Mouse (Mus musculus): ENCODE results near the gene Dpp3. TPM values are rescaled to one million over a fixed set of nuclear protein-coding genes. Genes with fewer than 3 reads are reported as not detected.
"Not testable (repeated sequence)": the region's sequence is repeated elsewhere in the genome, so short reads cannot be mapped to it uniquely, and the experiment has no call there.

Gene Dpp3
- total RNA-seq, 2 experiments from 2014 or later, result 15.6 to 18.2 TPM

DNA sequence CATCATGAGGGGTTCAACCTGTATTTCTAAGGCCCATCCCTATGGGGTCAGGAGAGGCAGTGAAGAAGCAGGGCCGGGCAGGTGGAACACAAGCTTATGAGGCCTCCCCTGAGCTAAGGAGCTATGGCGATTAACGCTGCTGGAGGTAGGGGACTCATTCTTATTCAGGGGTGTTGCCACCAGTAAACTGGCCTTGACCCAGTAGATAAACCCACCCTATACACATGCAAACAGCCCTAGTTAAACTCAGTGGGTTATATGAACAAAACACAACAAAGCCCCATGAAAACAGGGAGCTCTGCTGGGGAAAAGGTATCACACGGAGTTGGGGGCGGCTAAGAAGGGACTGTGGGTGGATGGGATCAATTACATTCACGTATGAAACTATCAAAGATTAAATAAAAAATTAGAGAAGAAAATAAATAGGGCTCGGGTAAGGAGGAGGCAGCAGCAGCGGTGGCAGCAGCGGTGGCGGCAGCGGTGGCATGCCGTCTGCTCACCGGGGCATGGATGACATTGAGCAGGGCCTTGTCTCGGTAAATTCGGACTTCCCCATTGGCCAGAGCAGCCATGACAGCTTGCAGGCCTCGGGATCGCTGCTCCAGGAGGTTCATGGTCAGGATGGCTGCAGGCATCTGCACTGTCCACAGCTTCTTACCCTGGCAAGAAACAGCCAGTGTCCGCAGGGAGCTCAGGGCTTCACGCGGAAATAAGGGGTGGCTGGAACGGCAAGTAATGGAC lies 31.1 kb downstream of the Dpp3 start:
- DNase-seq, result no peak

DNA sequence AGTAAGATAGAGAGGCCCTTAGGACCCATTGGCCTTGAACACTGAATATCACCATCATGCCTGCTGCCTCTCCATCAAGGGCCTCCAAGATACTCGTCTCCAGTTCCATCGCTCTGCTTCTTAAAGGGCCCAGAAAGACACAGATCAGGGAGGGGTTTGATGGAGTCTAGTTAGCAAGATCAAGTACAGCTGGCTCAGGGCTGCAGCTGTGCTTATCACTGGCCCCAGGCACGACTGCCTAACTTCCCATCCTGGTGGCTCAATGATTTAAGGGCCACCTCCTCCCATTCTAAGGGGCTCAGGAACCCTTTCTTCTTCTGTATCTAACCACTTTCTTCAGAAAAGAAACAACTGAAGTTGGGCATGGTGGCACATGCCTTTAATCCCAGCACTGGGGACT lies 36.3 kb downstream of the Dpp3 start:
- DNase-seq, result no peak

DNA sequence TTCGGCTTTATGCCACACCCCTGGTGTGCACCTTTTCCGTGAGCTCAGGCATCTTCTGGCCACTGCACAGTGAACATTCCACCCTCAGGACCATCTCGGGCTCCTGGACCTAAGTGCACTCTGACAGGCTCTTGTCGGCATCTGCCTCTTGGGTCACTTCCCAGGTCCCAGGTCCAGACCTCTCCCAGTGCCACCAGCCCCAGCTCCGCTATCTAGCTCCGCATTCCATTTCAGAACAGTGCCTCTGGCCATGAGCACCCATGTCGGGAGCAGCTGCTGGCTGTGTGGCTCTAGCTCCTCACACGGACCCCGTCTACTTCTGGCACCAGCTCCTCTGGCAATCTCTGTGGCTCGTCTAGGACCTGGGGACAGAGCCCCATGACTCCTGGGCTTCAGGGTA lies 38.3 kb downstream of the Dpp3 start:
- peak in 1 of 2 experiments; percentile 21 for DNase-seq

DNA sequence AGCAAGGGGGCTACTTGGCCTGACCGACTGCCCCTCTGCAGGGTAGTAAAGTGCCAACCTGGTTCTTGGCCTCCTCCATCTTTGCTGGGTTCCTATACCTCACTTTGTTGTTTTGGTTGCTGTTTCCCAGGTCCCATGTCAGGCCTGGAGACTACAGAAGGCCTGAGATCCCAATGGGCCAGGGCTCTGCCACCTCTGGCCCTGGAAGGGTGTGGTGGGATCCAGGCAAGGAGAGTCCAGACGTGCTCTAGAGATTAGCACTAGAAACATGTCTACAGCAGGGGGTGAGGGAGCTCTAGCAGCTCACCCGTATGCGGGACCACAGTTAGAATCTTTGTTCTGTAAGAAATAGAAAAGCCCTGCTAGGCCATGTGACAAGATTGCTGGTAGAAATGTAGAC lies 44.1 kb downstream of the Dpp3 start:
- DNase-seq, result no peak

DNA sequence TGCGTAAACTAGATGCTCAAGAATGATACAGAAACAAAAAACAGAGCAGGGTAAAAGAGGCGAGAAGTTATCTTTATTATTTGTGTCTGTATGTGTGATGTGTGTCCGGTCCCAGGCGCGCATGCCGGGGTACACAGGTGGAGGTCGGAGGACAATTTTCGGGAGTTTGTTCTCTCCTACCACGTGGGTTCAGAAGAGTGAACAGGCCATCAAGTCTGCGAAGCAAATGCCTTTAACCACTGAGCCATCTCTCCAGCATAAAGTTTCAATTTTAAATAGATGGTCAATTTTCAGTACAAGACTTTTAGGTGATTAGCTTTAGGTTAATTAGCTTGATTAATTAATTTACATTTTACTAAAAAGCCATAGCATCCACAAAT lies 48.8 kb downstream of the Dpp3 start:
- no peak for DNase-seq

DNA sequence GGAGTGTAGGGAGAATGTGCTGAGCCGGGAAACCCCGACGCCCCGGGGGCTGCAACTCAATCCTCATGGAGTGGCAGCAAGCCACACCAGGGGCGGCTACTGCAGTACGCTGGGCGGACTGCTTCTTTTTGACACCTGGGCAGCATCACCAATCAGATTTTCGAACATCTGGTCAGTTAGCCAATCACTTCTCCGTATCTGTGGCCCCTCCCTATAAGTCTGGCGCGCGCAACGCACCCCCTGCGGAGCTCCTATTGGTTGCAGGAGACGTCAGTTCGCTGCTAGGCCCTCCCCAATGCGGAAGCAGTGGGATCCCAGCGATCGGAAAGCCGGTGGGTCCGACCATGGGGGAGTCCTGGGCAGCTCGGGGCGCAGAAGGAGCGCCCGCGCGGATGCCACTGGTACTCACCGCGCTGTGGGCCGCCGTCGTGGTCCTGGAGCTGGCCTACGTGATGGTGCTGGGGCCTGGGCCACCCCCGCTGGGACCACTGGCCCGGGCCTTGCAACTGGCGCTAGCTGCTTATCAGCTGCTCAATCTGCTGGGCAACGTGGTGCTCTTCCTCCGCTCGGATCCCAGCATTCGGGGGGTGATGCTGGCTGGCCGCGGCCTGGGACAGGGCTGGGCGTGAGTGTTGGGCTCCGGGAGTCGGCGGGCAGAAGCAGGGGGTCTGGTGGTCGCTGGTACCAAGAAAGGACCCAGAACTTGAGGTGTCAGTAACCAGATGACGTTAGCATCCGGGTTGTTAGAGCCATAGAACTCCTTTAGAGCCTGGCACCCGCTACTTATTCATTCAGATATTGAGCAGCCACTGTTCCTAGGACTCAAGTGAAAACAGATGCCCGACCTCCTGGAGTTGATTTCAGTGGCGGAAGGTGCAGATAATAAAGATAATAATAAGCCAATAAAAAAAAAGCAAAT lies 49.4 kb downstream of the Dpp3 start, which contains the start of gene Zdhhc24:
Zdhhc24 (plus strand) TSS at position 264 of the 919 bp plus-strand sequence.
- DNase-seq, result peak; percentile 96 to 99

DNA sequence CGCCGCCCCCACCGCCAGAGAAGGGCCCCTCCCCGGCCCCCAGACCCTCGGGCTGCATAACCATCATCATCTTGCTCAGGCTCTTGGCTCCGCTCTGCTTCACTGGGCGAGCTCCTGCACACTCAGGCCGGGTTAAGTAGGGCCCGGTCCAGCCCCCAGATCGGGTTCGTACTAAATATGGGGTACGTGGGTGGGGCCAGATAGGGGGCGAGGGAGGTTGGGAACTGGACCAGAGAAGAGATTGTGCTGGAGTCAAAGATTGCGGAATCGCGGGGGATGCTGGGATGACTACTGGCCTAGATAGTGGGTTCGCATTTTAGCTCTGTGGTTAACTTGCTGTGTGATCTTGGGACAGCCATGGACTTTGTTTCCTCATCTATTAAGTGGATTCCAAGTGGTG lies 50.3 kb downstream of the Dpp3 start, which contains the start of gene Actn3:
Actn3 (minus strand) TSS at position 125 of the 400 bp plus-strand sequence.
- DNase-seq, result peak; percentile 52 to 64

DNA sequence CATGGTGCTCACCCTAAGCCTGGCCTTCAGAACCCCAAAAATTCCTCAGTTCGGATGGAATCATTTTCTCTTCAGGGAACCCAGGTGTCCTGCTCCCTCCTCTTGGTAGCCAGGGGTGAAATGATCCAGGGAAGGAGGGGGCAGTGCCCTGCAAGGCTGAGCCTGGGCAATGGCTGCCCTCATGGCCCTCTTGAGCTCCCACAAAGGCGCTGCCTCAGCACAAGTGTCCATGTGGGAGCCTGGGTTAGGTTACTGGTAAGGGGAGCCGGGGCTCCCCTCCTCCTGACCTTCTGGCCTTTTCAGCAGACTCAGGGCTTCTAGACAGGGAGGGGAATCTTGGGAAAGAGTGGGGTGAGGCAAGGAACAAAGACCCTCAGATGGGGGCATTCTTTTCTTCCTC lies 51.3 kb downstream of the Dpp3 start:
- DNase-seq, result no peak

DNA sequence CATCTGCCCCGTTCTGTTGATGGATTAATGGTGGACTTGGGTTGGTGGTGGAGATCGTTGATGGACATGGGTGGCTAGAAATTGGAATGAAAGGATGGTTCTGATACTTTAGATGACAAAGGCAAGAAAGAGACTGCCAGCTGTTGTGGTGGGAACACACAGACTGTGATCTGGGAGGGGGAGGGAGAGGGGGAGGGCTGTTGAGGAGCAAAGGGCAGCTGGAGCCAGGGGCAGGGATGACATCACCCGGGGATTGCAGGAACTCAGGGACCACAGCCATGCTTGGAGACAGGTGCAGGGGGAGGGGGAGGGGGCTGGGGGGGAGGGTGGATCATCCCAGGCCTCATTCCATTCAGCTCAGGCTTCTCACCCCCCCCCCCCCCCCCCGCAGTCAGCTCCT lies 51.8 kb downstream of the Dpp3 start:
- DNase-seq, result no peak

DNA sequence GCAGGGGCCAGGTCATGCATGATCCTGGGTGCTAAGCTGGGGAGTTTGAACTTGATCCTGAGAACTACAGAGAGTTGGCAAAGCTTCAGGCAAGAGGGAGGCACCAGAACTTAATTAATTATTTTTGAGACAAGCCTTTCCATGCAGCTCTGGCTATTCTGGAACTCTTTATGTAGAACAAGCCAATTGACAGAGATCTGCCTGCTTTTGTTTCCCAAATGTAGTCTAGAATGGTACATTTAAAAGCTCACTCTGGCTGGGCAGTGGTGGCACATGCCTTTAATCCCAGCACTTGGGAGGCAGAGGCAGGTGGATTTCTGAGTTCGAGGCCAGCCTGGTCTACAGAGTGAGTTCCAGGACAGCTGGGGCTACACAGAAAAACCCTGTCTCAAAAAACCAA lies 53.5 kb downstream of the Dpp3 start:
- not testable (repeated sequence) for DNase-seq

DNA sequence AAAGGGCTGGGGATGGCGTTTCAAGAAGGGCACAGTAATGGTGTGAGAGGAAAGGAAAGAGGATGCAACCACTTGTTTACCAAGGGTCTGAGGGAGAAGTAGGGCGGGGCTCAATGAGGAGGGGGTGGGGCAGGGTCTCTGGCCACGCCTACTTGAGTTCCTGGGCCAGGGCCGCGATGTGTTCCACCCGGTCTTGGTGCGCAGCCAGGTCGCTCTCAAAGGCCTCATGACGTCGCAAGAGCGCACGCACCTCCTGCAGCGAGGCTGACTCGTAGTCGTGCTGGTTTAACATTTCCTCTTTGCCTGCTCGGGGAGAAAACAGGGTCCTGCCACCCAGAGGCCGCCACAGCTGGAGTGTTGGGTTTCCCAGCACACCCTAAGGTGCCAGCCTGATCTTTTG lies 62.9 kb downstream of the Dpp3 start:
- DNase-seq, result no peak

DNA sequence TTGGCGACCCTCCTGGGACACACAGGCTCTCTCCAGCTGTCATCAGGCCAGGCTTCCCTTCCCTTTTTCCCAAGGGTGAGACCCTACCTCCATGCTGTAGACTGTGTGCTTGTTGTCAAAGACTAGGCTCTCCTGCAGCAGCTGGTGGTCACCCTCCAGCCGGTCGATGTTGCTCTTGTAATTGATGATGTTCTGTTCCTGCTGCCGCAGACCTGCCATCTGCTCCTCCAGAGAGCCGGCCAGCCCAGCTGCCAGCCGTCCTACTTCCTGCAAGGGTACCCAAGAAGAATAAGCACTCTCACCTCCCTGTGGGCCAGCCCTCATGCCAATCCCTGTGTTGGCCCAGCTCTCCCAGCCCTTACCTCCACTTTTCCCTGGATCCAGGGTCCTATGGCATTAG lies 65.0 kb downstream of the Dpp3 start:
- DNase-seq, result no peak

DNA sequence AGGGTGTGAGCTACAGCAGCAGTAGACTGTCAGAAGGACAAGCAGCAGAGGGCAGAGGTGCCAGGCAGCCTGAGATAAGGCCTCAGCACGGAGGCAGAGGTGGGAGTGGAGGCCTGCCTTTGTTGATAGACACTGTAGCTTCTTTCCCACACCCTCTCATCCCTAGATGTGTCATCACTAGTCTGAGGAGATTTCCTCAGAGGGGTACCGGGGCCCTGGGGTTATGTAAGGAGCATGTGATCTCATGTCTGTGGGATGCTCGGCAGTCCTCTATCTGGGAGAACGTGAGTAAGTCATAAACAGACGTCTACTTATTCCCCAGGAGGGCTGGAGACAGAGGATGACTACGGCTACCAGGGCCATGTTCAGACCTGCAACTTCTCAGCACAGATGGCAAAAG lies 69.0 kb downstream of the Dpp3 start:
- no peak for DNase-seq

Other genes starting within 250 kb of the Dpp3 start
- gene Gm960, start 229.6 kb downstream of the Dpp3 start, total RNA-seq (2021), result not detected
- gene Sptbn2, start 217.1 kb downstream of the Dpp3 start, total RNA-seq (2021), result under 1 TPM; 0.22 to 0.98 TPM
- 1 to 10 TPM; 7.8 to 8.6 TPM for gene Rbm4b, start 171.8 kb downstream of the Dpp3 start, total RNA-seq (2021)
- 10 to 100 TPM; 38.8 to 43.3 TPM for gene Rbm4, start 134.4 kb downstream of the Dpp3 start, total RNA-seq (2021)
- 10 to 100 TPM; 15.4 to 19.4 TPM for gene Gm21992, start 116.7 kb downstream of the Dpp3 start, total RNA-seq (2021)
- gene Rbm14, start 116.7 kb downstream of the Dpp3 start, total RNA-seq (2021), result 10 to 100 TPM; 16.6 to 17.9 TPM
- gene Ccs, start 89.0 kb downstream of the Dpp3 start, total RNA-seq (2021), result 10 to 100 TPM; 30.0 to 30.6 TPM
- under 1 TPM in 1 of 2 experiments, not detected in 1; 0.10 TPM for gene Ccdc87, start 88.9 kb downstream of the Dpp3 start, total RNA-seq (2021)
- 10 to 100 TPM; 73.4 to 76.3 TPM for gene Ctsf, start 73.2 kb downstream of the Dpp3 start, total RNA-seq (2021)
- gene Actn3, start 50.4 kb downstream of the Dpp3 start, total RNA-seq (2021), result under 1 TPM; 0.42 to 0.49 TPM
- 1 to 10 TPM; 2.4 to 3.1 TPM for gene Zdhhc24, start 49.6 kb downstream of the Dpp3 start, total RNA-seq (2021)
- 1 to 10 TPM; 2.8 to 3.1 TPM for gene Bbs1, start 21.7 kb downstream of the Dpp3 start, total RNA-seq (2021)
- gene Peli3, start 14.8 kb upstream of the Dpp3 start, total RNA-seq (2021), result 1 to 10 TPM; 3.5 to 3.8 TPM
- gene Mrpl11, start 33.9 kb upstream of the Dpp3 start, total RNA-seq (2021), result 10 to 100 TPM; 67.7 to 86.0 TPM
- gene Npas4, start 62.0 kb upstream of the Dpp3 start, total RNA-seq (2021), result under 1 TPM in 1 of 2 experiments, not detected in 1; 0.10 TPM
- 1 to 10 TPM; 6.9 to 8.8 TPM for gene Slc29a2, start 95.6 kb upstream of the Dpp3 start, total RNA-seq (2021)
- gene B4gat1, start 110.5 kb upstream of the Dpp3 start, total RNA-seq (2021), result 10 to 100 TPM; 46.0 TPM
- 1 to 10 TPM in 1 of 2 experiments, under 1 TPM in 1; 0.93 to 2.7 TPM for gene AC124502.3, start 110.6 kb upstream of the Dpp3 start, total RNA-seq (2021)
- gene Brms1, start 113.1 kb upstream of the Dpp3 start, total RNA-seq (2021), result 10 to 100 TPM; 11.8 to 16.2 TPM
- 1 to 10 TPM; 1.9 to 2.4 TPM for gene Rin1, start 122.2 kb upstream of the Dpp3 start, total RNA-seq (2021)
- gene Cd248, start 139.8 kb upstream of the Dpp3 start, total RNA-seq (2021), result 1 to 10 TPM; 6.9 to 7.4 TPM
- 1 to 10 TPM; 1.6 to 2.3 TPM for gene Tmem151a, start 157.2 kb upstream of the Dpp3 start, total RNA-seq (2021)
- 100 to 1,000 TPM in 1 of 2 experiments, 10 to 100 TPM in 1; 97.6 to 104 TPM for gene Yif1a, start 160.3 kb upstream of the Dpp3 start, total RNA-seq (2021)
- gene Cnih2, start 170.2 kb upstream of the Dpp3 start, total RNA-seq (2021), result under 1 TPM in 1 of 2 experiments, not detected in 1; 0.31 TPM
- 100 to 1,000 TPM; 190 to 204 TPM for gene Rab1b, start 178.8 kb upstream of the Dpp3 start, total RNA-seq (2021)
- gene Klc2, start 190.3 kb upstream of the Dpp3 start, total RNA-seq (2021), result 10 to 100 TPM; 48.9 to 54.0 TPM

Data from heart, adult 18-20 months (tissue).